Mouse (Mus musculus) v-Abl transformed pro-B cells (cell line): ENCODE data around the gene Olfr883.

Experiments
- in situ Hi-C, 2 experiments: fragments of 400-800 bp; cut with MboI; formaldehyde crosslinking; loops; one replicate each; pipeline ENCODE4 v1.15.1; 2025; ENCODE audit not compliant: unreplicated experiment in 2 of 2

Olfr883 gene

DNA sequence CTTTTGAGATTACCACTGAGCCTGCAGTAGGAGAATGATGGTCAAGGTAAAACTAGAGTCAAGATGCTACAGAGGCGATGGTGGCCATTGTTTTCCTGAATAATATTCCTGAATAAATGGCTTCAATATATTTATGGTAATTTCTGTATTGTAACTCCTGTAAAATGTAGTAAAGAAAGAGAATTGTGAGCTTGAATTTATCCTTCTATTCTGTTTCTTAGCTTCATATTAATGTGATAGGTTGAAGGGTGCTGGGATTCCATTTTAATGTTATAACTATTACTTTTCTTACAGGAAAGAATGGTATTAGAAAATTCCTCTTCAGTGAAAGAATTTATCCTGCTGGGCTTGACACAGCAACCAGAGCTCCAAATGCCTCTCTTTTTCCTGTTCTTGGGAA lies at the start of gene Olfr883:
Olfr883 (plus strand) TSS at position 301 of the 400 bp plus-strand sequence.
- in situ Hi-C loops = no loop called here

- in situ Hi-C loops = no loop called here
Measured at GRCm38 (mm10) chr9:37991525-37991924, 34.1 kb upstream of the Olfr883 start, which contains the start of gene Olfr881. Olfr881 (plus strand) TSS chr9:37991825.

GRCm38 (mm10) chr9:37998581-37999204 lies 26.9 kb upstream of the Olfr883 start:
- in situ Hi-C loops = no loop called here

DNA sequence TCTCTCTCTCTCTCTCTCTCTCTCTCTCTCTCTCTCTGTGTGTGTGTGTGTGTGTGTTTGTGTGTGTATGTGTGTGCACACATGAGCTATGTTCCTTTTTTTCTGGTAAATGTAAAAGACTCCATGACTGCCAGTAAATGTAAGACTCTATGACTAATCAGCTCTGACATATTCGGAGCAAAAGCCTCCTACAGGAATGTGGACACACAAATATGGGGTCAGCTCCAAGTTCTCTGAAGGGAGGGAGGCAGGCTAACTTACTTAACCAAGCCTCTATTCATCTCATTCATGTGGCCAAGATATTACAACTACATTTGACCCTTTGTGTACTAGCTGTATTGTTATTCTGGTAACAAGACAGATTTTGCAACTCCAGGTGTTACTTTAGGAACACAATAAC lies 25.6 kb upstream of the Olfr883 start:
- in situ Hi-C loops = no loop called here

DNA sequence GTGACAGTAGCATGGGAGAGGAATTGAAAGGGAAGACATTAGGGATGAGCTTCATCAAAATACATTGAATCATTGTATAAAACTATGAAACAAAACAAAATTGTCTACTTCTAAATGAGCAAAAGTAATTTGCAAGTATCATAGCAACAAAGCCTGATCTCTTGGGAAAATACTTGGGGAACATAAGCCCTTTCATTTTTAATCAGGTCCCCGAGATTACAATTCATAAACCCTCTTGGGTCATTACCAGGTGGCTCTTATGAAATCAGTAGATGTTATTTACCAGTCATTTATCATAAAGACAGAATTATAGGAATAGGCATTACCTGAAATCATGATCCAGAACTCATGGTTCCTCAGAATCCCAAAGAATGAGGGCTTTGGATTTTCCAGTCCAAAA lies 20.6 kb downstream of the Olfr883 start, which contains the start of gene Olfr884:
Olfr884 (plus strand) TSS at position 301 of the 400 bp plus-strand sequence.
- in situ Hi-C loops = no loop called here

GRCm38 (mm10) chr9:38061022-38061421 lies 35.4 kb downstream of the Olfr883 start, which contains the start of gene Olfr885:
Olfr885 (plus strand) TSS chr9:38061322.
- in situ Hi-C loops = no loop called here
